Mouse (Mus musculus) spleen, postnatal 36 days (tissue): ENCODE data around the gene S100a2.

Experiments used
- DNase-seq, 2 experiments: peaks; one replicate each; pipeline ENCODE4 v3.0.0; 2022; ENCODE audit warnings: low spot score in 2 of 2, mixed read lengths in 1 of 2

The S100a2 gene

DNA sequence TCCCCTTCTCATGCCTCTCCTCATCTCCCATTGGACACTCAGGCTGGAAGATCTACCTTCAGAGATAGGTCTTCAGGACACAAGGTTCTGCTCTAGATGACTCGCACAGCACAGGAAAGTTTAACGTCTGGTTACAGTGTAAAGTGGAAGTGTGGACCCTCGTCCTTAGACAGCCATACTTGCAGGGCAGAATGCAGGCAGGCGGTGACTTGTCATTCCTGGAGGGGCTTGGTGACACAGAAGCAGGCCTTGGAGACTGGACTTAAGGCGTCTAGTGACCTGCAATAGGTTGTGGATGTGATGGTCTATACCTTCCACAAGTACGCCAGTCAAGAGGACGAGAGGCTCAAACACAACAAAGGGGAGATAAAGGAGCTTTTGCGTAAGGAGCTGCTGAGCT is at the start of gene S100a2:
Gene S100a2 (plus strand): TSS at position 301 of the 400 bp plus-strand sequence.
- DNase-seq = no peak

- DNase-seq = no peak
These were observed 49.1 kb upstream of the S100a2 start for GRCm38 (mm10) chr3:90540904-90541303.

GRCm38 (mm10) chr3:90549676-90550420 is 40.2 kb upstream of the S100a2 start:
- DNase-seq = no peak

DNA sequence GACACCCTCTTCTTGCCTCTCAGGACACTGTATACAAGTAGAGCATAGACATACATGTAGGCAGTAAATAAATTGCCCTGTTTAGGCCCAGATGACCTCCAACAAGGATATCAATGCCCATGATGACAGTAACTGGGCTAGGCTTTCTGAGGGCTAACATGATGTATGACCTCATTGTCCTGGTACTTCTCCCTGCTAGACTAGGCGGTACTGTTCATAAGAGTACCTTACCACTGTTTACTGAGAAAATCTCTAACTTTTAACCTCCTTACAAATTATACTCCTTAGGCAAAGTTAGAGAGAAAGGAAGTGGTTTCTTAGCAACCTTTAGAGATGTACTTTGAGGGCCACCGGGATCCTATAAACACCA is 39.6 kb upstream of the S100a2 start:
- no peak for DNase-seq

DNA sequence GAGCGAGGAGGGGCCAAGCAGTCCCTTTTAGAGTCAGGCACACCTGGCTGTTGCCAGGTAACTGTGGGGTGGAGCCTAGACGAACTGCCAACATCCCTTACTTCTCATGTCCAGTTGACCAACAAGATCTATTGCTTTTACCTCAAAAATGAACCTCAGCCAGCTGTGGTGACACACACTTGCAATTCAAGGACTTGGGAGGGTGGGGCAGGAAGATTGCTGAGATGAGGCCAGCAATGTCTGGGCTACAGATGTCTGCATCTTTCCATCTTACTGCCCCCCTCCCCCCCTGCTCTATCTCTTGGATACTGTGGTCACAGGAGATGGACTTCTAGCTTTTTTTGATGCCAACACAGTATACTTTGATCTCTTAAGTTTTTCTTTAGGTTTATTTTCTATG is 37.8 kb upstream of the S100a2 start:
- no peak for DNase-seq

DNA sequence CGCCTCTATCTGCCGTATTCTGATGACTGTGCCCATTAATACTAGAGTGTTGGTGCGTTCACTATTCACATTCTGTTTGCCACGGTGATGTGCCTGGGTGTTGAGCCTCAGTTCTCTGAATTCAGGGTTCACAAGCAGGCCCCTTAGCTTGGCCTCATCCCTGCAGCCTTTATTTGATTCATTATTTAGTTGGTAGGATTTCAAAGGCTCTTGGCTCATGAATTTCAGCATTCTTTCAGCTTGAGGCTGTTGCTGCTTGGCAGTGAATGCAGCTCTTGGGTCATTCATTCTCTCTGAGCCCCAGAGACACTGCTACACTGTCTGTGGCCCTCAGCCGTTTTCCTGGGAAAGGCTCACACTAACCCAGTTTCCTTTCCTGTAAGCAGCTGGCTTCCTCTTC is 34.1 kb upstream of the S100a2 start:
- no peak for DNase-seq

DNA sequence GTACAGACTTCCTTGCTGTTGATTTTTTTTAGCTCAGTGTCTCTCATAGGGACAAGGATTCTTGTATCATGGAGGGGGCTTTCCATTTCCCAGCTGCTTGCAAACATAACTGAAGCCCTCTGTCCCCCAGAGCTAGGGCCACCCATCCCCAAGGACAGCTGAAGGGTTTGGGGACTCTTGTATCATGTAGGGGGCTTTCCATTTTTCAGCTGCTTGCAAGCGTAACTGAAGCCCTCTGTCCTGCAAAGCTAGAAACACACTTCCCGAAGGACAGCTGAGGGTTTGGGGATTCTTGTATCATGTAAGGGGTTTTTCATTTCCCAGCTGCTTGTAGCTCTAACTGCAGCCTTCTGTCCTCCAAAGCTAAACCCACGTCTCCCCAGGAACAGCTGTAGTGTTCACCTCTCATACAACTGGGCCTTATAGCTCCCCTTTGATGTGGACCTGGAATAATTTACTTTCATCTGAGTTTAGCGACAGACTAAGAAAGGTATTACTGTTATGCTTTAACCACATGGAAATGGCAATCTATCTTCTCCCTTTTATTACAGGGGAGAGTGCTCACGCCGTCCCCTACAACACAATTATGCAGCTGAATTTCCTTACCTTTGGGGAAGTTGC is 29.9 kb upstream of the S100a2 start, which contains the start of gene S100a3:
Gene S100a3 (plus strand): TSS at position 571 of the 621 bp plus-strand sequence.
- no peak for DNase-seq

GRCm38 (mm10) chr3:90574691-90575090 is 15.4 kb upstream of the S100a2 start:
- no peak for DNase-seq

- no peak for DNase-seq
These were observed 14.7 kb upstream of the S100a2 start for GRCm38 (mm10) chr3:90575320-90575719.

- DNase-seq = no peak
These were observed 13.6 kb upstream of the S100a2 start for GRCm38 (mm10) chr3:90576351-90577001.

DNA sequence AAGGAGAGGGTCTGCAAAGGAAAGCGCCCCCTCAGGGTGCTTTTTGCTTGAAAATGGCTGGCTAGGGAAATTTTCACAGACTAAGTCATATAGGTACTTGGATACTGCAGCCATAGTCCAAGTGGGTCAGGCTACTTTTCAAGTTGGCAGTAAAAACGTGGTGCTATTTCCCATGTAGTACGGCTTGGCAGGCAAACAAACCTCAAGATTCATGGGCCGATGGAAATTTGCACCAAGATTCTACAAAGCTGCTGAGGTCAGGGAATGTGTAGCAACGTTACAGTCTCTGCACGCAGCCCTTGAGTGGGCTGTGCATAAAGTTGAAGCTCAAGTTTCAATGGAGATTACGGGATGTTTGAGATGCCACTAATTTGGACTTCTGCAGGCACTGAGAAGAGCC is 10.6 kb upstream of the S100a2 start:
- DNase-seq = no peak

DNA sequence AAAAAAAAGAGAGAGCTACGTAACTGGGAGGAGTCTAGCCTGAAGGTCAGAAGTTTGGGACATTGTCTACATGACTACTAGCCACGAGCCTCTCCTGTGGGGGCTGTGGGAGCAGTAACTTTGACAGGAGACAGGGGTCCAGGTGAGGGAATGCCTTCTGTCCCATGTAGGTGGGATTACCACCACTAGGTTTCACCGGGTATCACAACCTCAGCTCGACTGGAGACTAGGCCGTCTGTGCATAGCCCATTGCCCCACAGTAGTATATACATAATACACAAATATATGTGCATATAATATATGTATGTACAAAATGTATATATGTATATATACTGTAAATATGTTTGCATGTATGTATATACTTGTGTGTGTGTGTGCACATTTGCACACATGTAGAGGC is 8.9 kb upstream of the S100a2 start:
- DNase-seq = no peak

GRCm38 (mm10) chr3:90582156-90582555 is 7.9 kb upstream of the S100a2 start:
- DNase-seq = no peak

- DNase-seq = no peak
These were observed 7.5 kb upstream of the S100a2 start for GRCm38 (mm10) chr3:90582556-90582955.

DNA sequence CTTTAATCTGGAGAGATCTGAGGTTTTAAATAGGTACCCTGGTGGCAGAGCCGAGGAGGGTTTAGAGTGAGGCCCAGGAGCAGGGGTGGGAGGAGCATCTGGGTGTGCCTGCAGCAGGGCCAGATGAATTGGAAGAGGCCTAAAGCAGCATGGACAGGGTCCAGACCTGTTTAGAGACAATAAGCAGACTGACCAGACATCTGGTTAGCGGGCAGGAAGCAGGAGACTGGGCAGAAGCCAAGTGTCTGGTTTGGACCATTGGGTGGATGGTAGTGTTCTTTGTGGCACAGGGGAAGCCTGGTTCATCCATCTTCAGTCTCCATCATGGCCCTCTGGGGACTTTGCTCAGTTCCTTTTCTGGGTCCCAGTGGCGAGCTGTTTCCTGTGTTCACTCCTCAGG is 6.2 kb upstream of the S100a2 start:
- DNase-seq = no peak

- peak; percentile 51 to 54 for DNase-seq
These were observed 4.5 kb upstream of the S100a2 start for GRCm38 (mm10) chr3:90585595-90585994.

GRCm38 (mm10) chr3:90586016-90586643 is 3.9 kb upstream of the S100a2 start:
- peak in 1 of 2 experiments; percentile 35 for DNase-seq

DNA sequence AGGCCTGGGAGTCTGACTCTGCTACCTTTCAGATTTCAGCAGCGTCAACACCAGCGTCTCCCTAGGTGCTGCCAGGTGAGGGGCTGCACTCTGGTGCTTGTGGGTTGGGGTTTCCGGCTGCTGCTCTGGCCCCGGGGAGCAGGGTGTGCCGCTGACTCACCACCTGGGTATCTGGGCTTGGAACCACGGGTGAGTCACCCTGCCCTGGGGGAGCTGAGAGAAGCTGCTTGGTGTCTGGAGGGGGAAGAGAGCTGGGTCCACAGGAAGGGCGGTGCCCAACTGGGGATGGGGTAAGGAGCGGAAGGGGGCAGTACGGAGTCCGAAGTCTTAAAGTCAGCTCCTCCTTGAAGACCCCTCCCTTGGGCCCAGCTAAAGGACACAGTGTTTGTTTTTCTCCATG is 3.1 kb upstream of the S100a2 start:
- DNase-seq = peak; percentile 94 to 95

- DNase-seq = peak; percentile 40 to 50
These were observed 2.5 kb upstream of the S100a2 start for GRCm38 (mm10) chr3:90587361-90588101.

GRCm38 (mm10) chr3:90589390-90589789 is 657 bp upstream of the S100a2 start:
- peak; percentile 28 to 32 for DNase-seq

GRCm38 (mm10) chr3:90594466-90594865 is 4.4 kb downstream of the S100a2 start:
- no peak for DNase-seq

- no peak for DNase-seq
These were observed 5.5 kb downstream of the S100a2 start for GRCm38 (mm10) chr3:90595556-90595955.
